Mouse (Mus musculus): ENCODE results near the gene Ppa2. TPM values are rescaled to one million over a fixed set of nuclear protein-coding genes. Genes with fewer than 3 reads are reported as not detected.

Ppa2 gene
- total RNA-seq, 1 experiment: 44.1 TPM

GRCm38 (mm10) chr3:133315647-133316046 is 5.7 kb downstream of the Ppa2 start:
- TF ChIP-seq MAFK (IDR thresholded peaks at IDR 0.05; ENCODE audit: insufficient read depth, low read depth, low read length) (no peak), HCFC1 (IDR thresholded peaks at IDR 0.05; ENCODE audit: borderline replicate concordance, insufficient read depth, low read length) (no peak), CHD2 (IDR thresholded peaks at IDR 0.05; ENCODE audit: low read depth, low read length) (no peak), ZC3H11A (IDR thresholded peaks at IDR 0.05; ENCODE audit: borderline replicate concordance, low read depth, low read length) (no peak), ZNF384 (IDR thresholded peaks at IDR 0.05; ENCODE audit: low read depth, low read length) (no peak)
- H3K9ac ChIP-seq (ENCODE audit: insufficient read depth, low read depth, low read length, poor library complexity, severe bottlenecking): no peak overlapping the region
- DNase-seq (ENCODE audit: low read depth, low spot score): no peak
- in situ Hi-C loops (cut with MboI; ENCODE audit: low sequenced_read_pairs in 2 of 2, unreplicated experiment in 2 of 2): no loop called here
- no peaks in the 10 kb centered on the region for H3K9me3 ChIP-seq (ENCODE audit: control insufficient read depth, insufficient read depth, low read depth, low read length)
- H3K4me1 ChIP-seq (ENCODE audit: control insufficient read depth in 2 of 2, insufficient read depth in 2 of 2, low read length in 2 of 2, poor library complexity in 1 of 2): peaks cover 0 to 3% of the 10 kb centered on the region in 2 experiments; a peak in 1 of 4 replicates
- H3K36me3 ChIP-seq (ENCODE audit: control insufficient read depth, insufficient read depth, low read length, poor library complexity, severe bottlenecking): no peaks in the 10 kb centered on the region; the same call in 1 of the 2 replicates
- no peak overlapping the region for H3K27ac ChIP-seq (ENCODE audit: insufficient read depth, low read depth, low read length, poor library complexity, severe bottlenecking)
- no peak overlapping the region for H3K4me3 ChIP-seq (ENCODE audit: insufficient read depth in 1 of 2, low read depth in 1 of 2, low read length in 2 of 2, poor library complexity in 1 of 2, severe bottlenecking in 1 of 2)

DNA sequence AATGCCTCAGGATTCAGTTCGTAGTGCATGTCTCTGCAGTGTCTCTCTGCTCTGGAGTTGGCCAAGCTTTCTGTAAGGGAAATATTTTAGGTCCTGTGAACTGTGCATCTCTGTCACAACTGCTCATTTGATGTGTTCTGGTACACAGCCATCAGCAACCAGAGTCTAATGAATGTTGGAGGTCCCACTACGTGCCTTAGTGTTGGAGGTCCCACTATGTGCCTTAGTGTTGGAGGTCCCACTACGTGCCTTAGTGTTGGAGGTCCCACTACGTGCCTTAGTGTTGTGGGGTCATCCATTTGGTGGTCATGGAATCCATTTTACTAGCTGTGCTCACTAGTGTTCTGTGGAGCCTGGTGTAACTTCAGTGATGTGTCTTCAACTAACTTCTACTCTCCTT is 7.9 kb downstream of the Ppa2 start:
- no peaks in the 10 kb centered on the region for H3K9me3 ChIP-seq (ENCODE audit: control insufficient read depth, insufficient read depth, low read depth, low read length)
- no peaks in the 10 kb centered on the region; a peak in 1 of 4 replicates for H3K4me1 ChIP-seq (ENCODE audit: control insufficient read depth in 2 of 2, insufficient read depth in 2 of 2, low read length in 2 of 2, poor library complexity in 1 of 2)
- no peak for TF ChIP-seq ZC3H11A (IDR thresholded peaks at IDR 0.05; ENCODE audit: borderline replicate concordance, low read depth, low read length)
- no peak for TF ChIP-seq ZNF384 (IDR thresholded peaks at IDR 0.05; ENCODE audit: low read depth, low read length)
- no peak for TF ChIP-seq HCFC1 (IDR thresholded peaks at IDR 0.05; ENCODE audit: borderline replicate concordance, insufficient read depth, low read length)
- no peak for TF ChIP-seq CHD2 (IDR thresholded peaks at IDR 0.05; ENCODE audit: low read depth, low read length)
- no peak for TF ChIP-seq MAFK (IDR thresholded peaks at IDR 0.05; ENCODE audit: insufficient read depth, low read depth, low read length)
- DNase-seq (ENCODE audit: low read depth, low spot score): no peak
- H3K27ac ChIP-seq (ENCODE audit: insufficient read depth, low read depth, low read length, poor library complexity, severe bottlenecking): no peak overlapping the region
- no peaks in the 10 kb centered on the region; the same call in 1 of the 2 replicates for H3K36me3 ChIP-seq (ENCODE audit: control insufficient read depth, insufficient read depth, low read length, poor library complexity, severe bottlenecking)
- no peak overlapping the region for H3K9ac ChIP-seq (ENCODE audit: insufficient read depth, low read depth, low read length, poor library complexity, severe bottlenecking)
- in situ Hi-C loops (cut with MboI; ENCODE audit: low sequenced_read_pairs in 2 of 2, unreplicated experiment in 2 of 2): no loop called here
- no peak overlapping the region for H3K4me3 ChIP-seq (ENCODE audit: insufficient read depth in 1 of 2, low read depth in 1 of 2, low read length in 2 of 2, poor library complexity in 1 of 2, severe bottlenecking in 1 of 2)

DNA sequence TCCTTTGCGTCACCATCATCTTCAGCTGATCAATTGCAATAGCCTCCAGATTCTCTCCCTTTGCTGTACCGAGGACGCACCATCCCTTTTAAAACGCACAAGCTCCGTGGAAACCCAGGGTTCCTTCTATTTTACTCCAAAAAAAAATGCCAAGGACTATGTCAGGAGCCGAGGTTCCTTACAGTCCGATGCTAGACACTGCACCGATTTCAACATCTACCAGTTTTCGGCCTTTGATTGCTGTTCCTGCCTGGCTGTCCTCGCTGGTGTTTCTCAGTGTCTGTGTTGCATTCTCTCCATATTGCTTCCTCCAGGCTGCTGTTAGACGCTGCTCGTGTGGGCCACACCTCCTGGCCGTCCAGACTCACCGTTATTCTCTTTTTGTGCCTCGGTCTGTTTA is 8.7 kb downstream of the Ppa2 start:
- no peaks in the 10 kb centered on the region; a peak in 1 of 4 replicates for H3K4me1 ChIP-seq (ENCODE audit: control insufficient read depth in 2 of 2, insufficient read depth in 2 of 2, low read length in 2 of 2, poor library complexity in 1 of 2)
- no peak overlapping the region for H3K9ac ChIP-seq (ENCODE audit: insufficient read depth, low read depth, low read length, poor library complexity, severe bottlenecking)
- H3K36me3 ChIP-seq (ENCODE audit: control insufficient read depth, insufficient read depth, low read length, poor library complexity, severe bottlenecking): no peaks in the 10 kb centered on the region; the same call in 1 of the 2 replicates
- in situ Hi-C loops (cut with MboI; ENCODE audit: low sequenced_read_pairs in 2 of 2, unreplicated experiment in 2 of 2): no loop called here
- H3K4me3 ChIP-seq (ENCODE audit: insufficient read depth in 1 of 2, low read depth in 1 of 2, low read length in 2 of 2, poor library complexity in 1 of 2, severe bottlenecking in 1 of 2): no peak overlapping the region
- no peak for TF ChIP-seq HCFC1 (IDR thresholded peaks at IDR 0.05; ENCODE audit: borderline replicate concordance, insufficient read depth, low read length)
- H3K27ac ChIP-seq (ENCODE audit: insufficient read depth, low read depth, low read length, poor library complexity, severe bottlenecking): no peak overlapping the region
- no peak for DNase-seq (ENCODE audit: low read depth, low spot score)
- no peaks in the 10 kb centered on the region for H3K9me3 ChIP-seq (ENCODE audit: control insufficient read depth, insufficient read depth, low read depth, low read length)

DNA sequence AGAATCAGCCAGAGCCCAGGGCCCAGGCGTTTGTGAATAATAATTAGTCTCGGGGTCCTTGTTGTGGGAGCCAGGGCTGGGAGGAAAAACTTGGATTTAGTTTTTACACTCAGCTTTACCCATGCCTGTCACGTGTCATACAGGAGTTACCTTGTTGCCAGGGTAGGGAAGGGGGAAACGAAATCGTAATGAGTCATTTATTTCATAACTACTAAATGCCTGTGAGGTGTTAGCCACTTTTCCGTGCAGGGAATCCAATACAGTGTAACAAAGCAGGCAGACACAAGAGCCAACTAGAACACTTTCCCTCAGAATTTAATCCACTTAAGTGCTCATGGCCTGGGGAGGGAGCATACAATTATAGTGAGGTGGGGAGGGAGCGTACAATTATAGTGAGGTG is 9.9 kb downstream of the Ppa2 start:
- H3K27ac ChIP-seq (ENCODE audit: insufficient read depth, low read depth, low read length, poor library complexity, severe bottlenecking): no peak overlapping the region
- DNase-seq (ENCODE audit: low read depth, low spot score): no peak
- in situ Hi-C loops (cut with MboI; ENCODE audit: low sequenced_read_pairs in 2 of 2, unreplicated experiment in 2 of 2): no loop called here

GRCm38 (mm10) chr3:133320313-133320712 is 10.4 kb downstream of the Ppa2 start:
- no peak overlapping the region for H3K27ac ChIP-seq (ENCODE audit: insufficient read depth, low read depth, low read length, poor library complexity, severe bottlenecking)
- DNase-seq (ENCODE audit: low read depth, low spot score): no peak
- in situ Hi-C loops (cut with MboI; ENCODE audit: low sequenced_read_pairs in 2 of 2, unreplicated experiment in 2 of 2): no loop called here
- peaks cover 4% of the 10 kb centered on the region; the same call in 1 of the 2 replicates for H3K36me3 ChIP-seq (ENCODE audit: control insufficient read depth, insufficient read depth, low read length, poor library complexity, severe bottlenecking)
- TF ChIP-seq CHD2 (IDR thresholded peaks at IDR 0.05; ENCODE audit: low read depth, low read length): no peak
- no peak for TF ChIP-seq ZC3H11A (IDR thresholded peaks at IDR 0.05; ENCODE audit: borderline replicate concordance, low read depth, low read length)
- no peak for TF ChIP-seq HCFC1 (IDR thresholded peaks at IDR 0.05; ENCODE audit: borderline replicate concordance, insufficient read depth, low read length)
- H3K9ac ChIP-seq (ENCODE audit: insufficient read depth, low read depth, low read length, poor library complexity, severe bottlenecking): no peak overlapping the region
- H3K9me3 ChIP-seq (ENCODE audit: control insufficient read depth, insufficient read depth, low read depth, low read length): no peaks in the 10 kb centered on the region
- H3K4me1 ChIP-seq (ENCODE audit: control insufficient read depth in 2 of 2, insufficient read depth in 2 of 2, low read length in 2 of 2, poor library complexity in 1 of 2): no peaks in the 10 kb centered on the region
- H3K4me3 ChIP-seq (ENCODE audit: insufficient read depth in 1 of 2, low read depth in 1 of 2, low read length in 2 of 2, poor library complexity in 1 of 2, severe bottlenecking in 1 of 2): no peak overlapping the region

More for the DNA sequence above, 9.9 kb downstream of the Ppa2 start:
- Histone ChIP-seq H3K4me1 (ENCODE audit: control insufficient read depth in 2 of 2, insufficient read depth in 2 of 2, low read length in 2 of 2, poor library complexity in 1 of 2) (no peaks in the 10 kb centered on the region), H3K9ac (ENCODE audit: insufficient read depth, low read depth, low read length, poor library complexity, severe bottlenecking) (no peak overlapping the region), H3K9me3 (ENCODE audit: control insufficient read depth, insufficient read depth, low read depth, low read length) (no peaks in the 10 kb centered on the region), H3K4me3 (ENCODE audit: insufficient read depth in 1 of 2, low read depth in 1 of 2, low read length in 2 of 2, poor library complexity in 1 of 2, severe bottlenecking in 1 of 2) (no peak overlapping the region), H3K36me3 (ENCODE audit: control insufficient read depth, insufficient read depth, low read length, poor library complexity, severe bottlenecking) (peaks cover 4% of the 10 kb centered on the region; the same call in 1 of the 2 replicates)
- TF ChIP-seq MAFK (IDR thresholded peaks at IDR 0.05; ENCODE audit: insufficient read depth, low read depth, low read length) (no peak), HCFC1 (IDR thresholded peaks at IDR 0.05; ENCODE audit: borderline replicate concordance, insufficient read depth, low read length) (no peak), CHD2 (IDR thresholded peaks at IDR 0.05; ENCODE audit: low read depth, low read length) (no peak), ZC3H11A (IDR thresholded peaks at IDR 0.05; ENCODE audit: borderline replicate concordance, low read depth, low read length) (no peak), ZNF384 (IDR thresholded peaks at IDR 0.05; ENCODE audit: low read depth, low read length) (no peak)

Measured in ES-E14 (cell line).